Mouse (Mus musculus): Measurements from ENCODE around the gene Dnah6.

Dnah6 gene

GRCm38 (mm10) chr6:73221189-73221957 is at the start of gene Dnah6:
Gene Dnah6 (minus strand): TSS chr6:73221651.
- DNase-seq (ENCODE audit: extremely low read depth, insufficient read length, low spot score), result peak; percentile 71

GRCm38 (mm10) chr6:73269374-73269773 is 47.9 kb upstream of the Dnah6 start:
- DNase-seq (ENCODE audit: extremely low read depth, insufficient read length, low spot score), result no peak

GRCm38 (mm10) chr6:73267738-73268311 is 46.4 kb upstream of the Dnah6 start:
- DNase-seq (ENCODE audit: extremely low read depth, insufficient read length, low spot score), result no peak

GRCm38 (mm10) chr6:73264801-73265200 is 43.4 kb upstream of the Dnah6 start:
- no peak for DNase-seq (ENCODE audit: extremely low read depth, insufficient read length, low spot score)

GRCm38 (mm10) chr6:73260110-73260509 is 38.7 kb upstream of the Dnah6 start:
- DNase-seq (ENCODE audit: extremely low read depth, insufficient read length, low spot score), result no peak

- DNase-seq (ENCODE audit: extremely low read depth, insufficient read length, low spot score), result no peak
Observed at GRCm38 (mm10) chr6:73257068-73257467, 35.6 kb upstream of the Dnah6 start.

GRCm38 (mm10) chr6:73254307-73255228 is 33.1 kb upstream of the Dnah6 start:
- no peak for DNase-seq (ENCODE audit: extremely low read depth, insufficient read length, low spot score)

- DNase-seq (ENCODE audit: extremely low read depth, insufficient read length, low spot score), result no peak
Observed at GRCm38 (mm10) chr6:73253584-73253983, 32.1 kb upstream of the Dnah6 start.

- DNase-seq (ENCODE audit: extremely low read depth, insufficient read length, low spot score), result no peak
Observed at GRCm38 (mm10) chr6:73253006-73253405, 31.6 kb upstream of the Dnah6 start.

GRCm38 (mm10) chr6:73252396-73252795 is 30.9 kb upstream of the Dnah6 start:
- no peak for DNase-seq (ENCODE audit: extremely low read depth, insufficient read length, low spot score)

GRCm38 (mm10) chr6:73251336-73251735 is 29.9 kb upstream of the Dnah6 start:
- no peak for DNase-seq (ENCODE audit: extremely low read depth, insufficient read length, low spot score)

- DNase-seq (ENCODE audit: extremely low read depth, insufficient read length, low spot score), result no peak
Observed at GRCm38 (mm10) chr6:73249851-73250250, 28.4 kb upstream of the Dnah6 start.

- no peak for DNase-seq (ENCODE audit: extremely low read depth, insufficient read length, low spot score)
Observed at GRCm38 (mm10) chr6:73249049-73249422, 27.6 kb upstream of the Dnah6 start.

GRCm38 (mm10) chr6:73248237-73249048 is 27.0 kb upstream of the Dnah6 start, which contains the start of gene Suclg1:
Gene Suclg1 (plus strand): TSS chr6:73248382.
- DNase-seq (ENCODE audit: extremely low read depth, insufficient read length, low spot score), result peak; percentile 79

- DNase-seq (ENCODE audit: extremely low read depth, insufficient read length, low spot score), result peak; percentile 26
Observed at GRCm38 (mm10) chr6:73247452-73247851, 26.0 kb upstream of the Dnah6 start.

- peak; percentile 51 for DNase-seq (ENCODE audit: extremely low read depth, insufficient read length, low spot score)
Observed at GRCm38 (mm10) chr6:73246821-73247220, 25.4 kb upstream of the Dnah6 start.

- DNase-seq (ENCODE audit: extremely low read depth, insufficient read length, low spot score), result no peak
Observed at GRCm38 (mm10) chr6:73235650-73236049, 14.2 kb upstream of the Dnah6 start.

- no peak for DNase-seq (ENCODE audit: extremely low read depth, insufficient read length, low spot score)
Observed at GRCm38 (mm10) chr6:73234302-73234900, 12.9 kb upstream of the Dnah6 start.

GRCm38 (mm10) chr6:73233202-73233726 is 11.8 kb upstream of the Dnah6 start:
- DNase-seq (ENCODE audit: extremely low read depth, insufficient read length, low spot score), result no peak

GRCm38 (mm10) chr6:73232152-73232584 is 10.7 kb upstream of the Dnah6 start:
- DNase-seq (ENCODE audit: extremely low read depth, insufficient read length, low spot score), result no peak
